Mouse (Mus musculus) lung, adult 2 months (tissue): ENCODE measurements around the gene Pnkp. TPM values are rescaled to one million over a fixed set of nuclear protein-coding genes. Genes with fewer than 3 reads are reported as not detected.
A peak's percentile ranks its signal among the peaks of the same experiment; 100 is the strongest.

Experiments
- DNase-seq: peaks from one replicate; pipeline ENCODE4 v3.0.0; 2022
- H3K4me1 ChIP-seq: fragments of 200-500 bp; 2 replicates; pipeline ENCODE4 v1.6.1; 2011; ENCODE audit warnings: low read length; ENCODE audit not compliant: control insufficient read depth, insufficient read depth
- H3K4me3 ChIP-seq: fragments of 200-500 bp; replicated peaks from 2 replicates; pipeline ENCODE3; 2011; ENCODE audit warnings: low read depth, mild to moderate bottlenecking, control low read depth, low read length; ENCODE audit errors: extremely low read depth
- CTCF ChIP-seq: fragments of 200-500 bp; IDR thresholded peaks from 2 replicates; pipeline ENCODE4 v1.5.1; 2011; ENCODE audit warnings: mild to moderate bottlenecking, low read length, control low read depth; ENCODE audit not compliant: insufficient read depth
- POLR2A ChIP-seq: fragments of 200-500 bp; IDR thresholded peaks from 2 replicates; pipeline ENCODE4 v1.6.1; 2011; ENCODE audit warnings: low read depth, mild to moderate bottlenecking, control low read depth, low read length, borderline replicate concordance; ENCODE audit errors: extremely low read depth
- WGBS: fragments of 180-500 bp; shearing (Covaris S2); methylation state at CpG from one replicate; pipeline ENCODE4 v1.1.7; 2018; 5-methylcytosine and 5-hydroxymethylcytosine counted together
- polyA plus RNA-seq: library from polyadenylated mRNA; depleted of rRNA; stranded (reverse); fragments of >200 nt; gene quantifications from 2 replicates; pipeline ENCODE4 v1.2.3, GENCODE M21; 2012

Pnkp gene
- polyA plus RNA-seq, 1 experiment, result 62.0 TPM

- DNase-seq, result no peak
- WGBS, result 64% methylated on average over 8 of the region's 8 CpGs
- TF ChIP-seq CTCF (no peak), POLR2A (no peak)
- no peak overlapping the region for H3K4me3 ChIP-seq
- peaks cover 15% of the 10 kb centered on the region for H3K4me1 ChIP-seq
These were observed 5.9 kb upstream of the Pnkp start for GRCm38 (mm10) chr7:44850789-44851624.

GRCm38 (mm10) chr7:44851625-44852234, 5.2 kb upstream of the Pnkp start:
- 92% methylated on average over 12 of the region's 12 CpGs for WGBS
- TF ChIP-seq CTCF (no peak), POLR2A (no peak)
- no peak overlapping the region for H3K4me3 ChIP-seq
- DNase-seq, result no peak
- peaks cover 15% of the 10 kb centered on the region for H3K4me1 ChIP-seq

- 89% methylated on average over 36 of the region's 36 CpGs for WGBS
- no peak for DNase-seq
- Histone ChIP-seq H3K4me1 (peaks cover 15% of the 10 kb centered on the region), H3K4me3 (no peak overlapping the region)
- TF ChIP-seq CTCF (no peak), POLR2A (no peak)
These were observed 4.5 kb upstream of the Pnkp start for GRCm38 (mm10) chr7:44852259-44853027.

- no peak for DNase-seq
- peaks cover 14% of the 10 kb centered on the region for H3K4me1 ChIP-seq
- H3K4me3 ChIP-seq, result no peak overlapping the region
- TF ChIP-seq CTCF (no peak), POLR2A (no peak)
- 87% methylated on average over 2 of the region's 2 CpGs for WGBS
These were observed 3.9 kb upstream of the Pnkp start for GRCm38 (mm10) chr7:44853065-44853464.

GRCm38 (mm10) chr7:44853596-44854355, 3.2 kb upstream of the Pnkp start:
- DNase-seq, result no peak
- 14% methylated on average over 26 of the region's 26 CpGs for WGBS
- Histone ChIP-seq H3K4me3 (peak overlapping the region; percentile 84), H3K4me1 (peaks cover 15% of the 10 kb centered on the region)
- TF ChIP-seq POLR2A (no peak), CTCF (no peak)

- peak; percentile 89 for DNase-seq
- H3K4me1 ChIP-seq, result peaks cover 15% of the 10 kb centered on the region
- peak overlapping the region; percentile 84 for H3K4me3 ChIP-seq
- TF ChIP-seq POLR2A, result peak; percentile 72; the same call in 1 of the 2 replicates
- no peak for TF ChIP-seq CTCF
- WGBS, result under 1% methylated on average over 45 of the region's 45 CpGs
These were observed 2.4 kb upstream of the Pnkp start for GRCm38 (mm10) chr7:44854356-44855031.

GRCm38 (mm10) chr7:44855036-44855435, 1.9 kb upstream of the Pnkp start:
- Histone ChIP-seq H3K4me1 (peaks cover 15% of the 10 kb centered on the region), H3K4me3 (peak overlapping the region; percentile 84)
- DNase-seq, result no peak
- WGBS, result 30% methylated on average over 10 of the region's 10 CpGs
- no peak for TF ChIP-seq CTCF
- no peak for TF ChIP-seq POLR2A

GRCm38 (mm10) chr7:44856265-44856916, 548 bp upstream of the Pnkp start:
- TF ChIP-seq CTCF (no peak), POLR2A (no peak)
- no peak for DNase-seq
- WGBS, result 49% methylated on average over 9 of the region's 9 CpGs
- H3K4me1 ChIP-seq, result peaks cover 10% of the 10 kb centered on the region
- peak overlapping the region; percentile 21 for H3K4me3 ChIP-seq
